Mouse (Mus musculus): ENCODE data around the gene Cks1b. TPM values are rescaled to one million over a fixed set of nuclear protein-coding genes. Genes with fewer than 3 reads are reported as not detected.

Gene Cks1b
- polyA plus RNA-seq, 1 experiment from 2014 or later = 315 TPM

DNA sequence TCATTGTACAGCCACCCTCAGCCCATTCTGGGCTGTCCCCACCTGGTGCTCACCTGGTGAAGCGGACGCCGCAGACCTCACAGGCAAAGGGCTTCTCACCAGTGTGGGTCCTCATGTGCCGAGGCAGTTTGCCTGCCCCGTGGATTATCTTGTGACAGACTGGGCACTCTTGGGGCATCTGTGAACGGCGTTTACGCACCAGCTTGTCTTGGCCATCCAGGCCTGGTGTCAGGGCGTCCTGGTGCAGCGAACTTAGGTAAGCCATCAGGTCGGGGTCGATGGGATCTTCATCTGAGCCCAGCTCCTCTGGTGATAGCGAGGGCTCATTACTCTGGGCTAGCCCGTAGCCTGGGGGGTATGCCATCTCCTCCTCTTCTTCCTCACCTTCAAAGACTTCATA is 37.9 kb downstream of the Cks1b start:
- no peak for TF ChIP-seq CTCF (IDR thresholded peaks at IDR 0.05; ENCODE audit: low read depth)
- no peak overlapping the region for H3K4me3 ChIP-seq (replicated peaks; ENCODE audit: low read depth, low read length)
- no peak for ATAC-seq (replicated peaks; ENCODE audit: low FRiP score, low read depth)
- no peak overlapping the region for H3K9ac ChIP-seq (ENCODE audit: low read depth, low read length)
- H3K27me3 ChIP-seq (ENCODE audit: insufficient read depth, low read length) = no peaks in the 10 kb centered on the region
- no peaks in the 10 kb centered on the region for H3K9me3 ChIP-seq (replicated peaks; ENCODE audit: low read length)
- 0 out of 2 replicates have a peak, but pooled peaks cover 12% of the 10 kb centered on the region for H3K36me3 ChIP-seq (ENCODE audit: insufficient read depth, low read length)
- H3K27ac ChIP-seq = no peak overlapping the region
- H3K4me1 ChIP-seq (replicated peaks; ENCODE audit: insufficient read depth, low read length) = peaks cover 4% of the 10 kb centered on the region; the same call in 1 of the 2 replicates
- H3K4me2 ChIP-seq (ENCODE audit: low read length) = no peak overlapping the region
- 95% methylated on average over 14 of the region's 14 CpGs for WGBS
- no peak for DNase-seq (ENCODE audit: low spot score)

DNA sequence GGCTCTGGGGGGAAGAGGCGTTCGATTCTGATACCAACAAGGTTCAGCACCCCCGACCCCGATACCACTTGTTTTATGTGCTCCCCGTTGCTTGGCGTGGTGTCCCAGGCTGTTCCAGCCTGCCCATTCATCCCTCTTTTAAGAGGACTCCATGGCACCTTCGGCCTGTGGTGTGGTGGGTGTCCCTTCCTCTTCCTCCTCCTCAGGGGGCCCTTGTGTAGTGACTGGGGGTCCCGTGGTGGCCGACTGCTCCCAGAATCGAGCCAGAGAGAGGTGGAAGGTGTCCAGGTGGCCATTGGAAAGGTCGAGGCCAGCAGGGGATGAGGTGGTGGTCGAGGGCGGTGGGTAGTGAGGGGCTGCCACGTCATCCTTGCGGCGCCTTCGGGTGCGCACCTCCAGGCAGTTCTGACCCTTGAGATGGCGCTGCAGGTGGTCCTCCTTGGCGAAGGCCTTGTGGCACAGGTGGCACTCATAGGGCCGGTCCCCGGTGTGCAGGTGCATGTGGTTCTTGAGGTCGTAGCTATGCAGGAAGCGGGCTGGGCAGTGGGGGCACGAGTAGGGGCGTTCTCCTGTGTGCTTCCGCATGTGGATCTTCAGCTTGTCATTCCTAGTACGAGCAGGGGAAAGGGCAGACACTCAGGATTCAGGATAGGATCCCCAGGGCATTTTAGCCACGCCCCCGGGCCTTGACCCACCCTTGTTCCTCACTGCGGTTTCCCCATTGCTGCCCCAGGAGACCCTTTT is 38.6 kb downstream of the Cks1b start:
- H3K27me3 ChIP-seq (ENCODE audit: insufficient read depth, low read length) = no peaks in the 10 kb centered on the region
- ATAC-seq (replicated peaks; ENCODE audit: low FRiP score, low read depth) = no peak
- no peak overlapping the region for H3K4me2 ChIP-seq (ENCODE audit: low read length)
- H3K36me3 ChIP-seq (ENCODE audit: insufficient read depth, low read length) = 0 out of 2 replicates have a peak, but pooled peaks cover 12% of the 10 kb centered on the region
- no peak overlapping the region for H3K9ac ChIP-seq (ENCODE audit: low read depth, low read length)
- no peak overlapping the region for H3K27ac ChIP-seq
- 0 out of 2 replicates have a peak overlapping the region, but pooled peaks have one; percentile 42 for H3K4me3 ChIP-seq (replicated peaks; ENCODE audit: low read depth, low read length)
- no peak for TF ChIP-seq CTCF (IDR thresholded peaks at IDR 0.05; ENCODE audit: low read depth)
- WGBS = 89% methylated on average over 28 of the region's 31 CpGs
- H3K4me1 ChIP-seq (replicated peaks; ENCODE audit: insufficient read depth, low read length) = peaks cover 4% of the 10 kb centered on the region; the same call in 1 of the 2 replicates
- no peak for DNase-seq (ENCODE audit: low spot score)
- no peaks in the 10 kb centered on the region for H3K9me3 ChIP-seq (replicated peaks; ENCODE audit: low read length)

DNA sequence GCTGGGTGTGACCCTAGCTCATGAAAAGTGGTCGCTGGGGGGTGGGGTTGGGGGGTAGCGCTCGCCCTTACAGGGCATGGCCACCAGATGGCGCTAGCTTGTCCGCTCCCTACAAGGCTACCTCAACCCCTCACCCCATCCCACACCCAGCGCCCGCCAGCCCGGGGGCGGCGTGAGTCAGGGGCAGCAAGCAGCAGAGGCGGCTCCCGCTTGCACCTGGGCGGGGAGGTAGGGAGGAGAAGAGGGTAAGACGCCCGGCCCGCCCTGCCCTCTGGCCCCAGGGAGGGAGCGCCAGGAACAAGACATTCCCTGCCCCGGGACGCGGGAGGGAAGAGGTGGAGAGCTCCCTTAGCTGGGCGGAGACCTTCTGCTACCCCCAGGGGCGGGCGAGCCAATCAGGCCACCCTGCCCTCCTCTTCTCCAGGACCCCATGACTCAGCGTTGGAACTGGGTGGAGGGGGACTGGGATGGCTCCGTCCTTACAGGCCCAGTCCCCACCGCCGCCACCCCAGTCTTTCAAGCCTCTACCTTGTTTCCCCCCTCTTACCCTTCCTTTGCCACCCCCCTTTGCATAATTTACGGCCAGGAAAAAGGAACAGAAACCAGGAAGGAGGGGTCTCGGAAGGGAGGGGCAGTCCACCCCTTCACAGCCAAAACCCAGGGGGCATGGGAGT is 39.7 kb downstream of the Cks1b start:
- Histone ChIP-seq H3K4me1 (replicated peaks; ENCODE audit: insufficient read depth, low read length) (peaks cover 4% of the 10 kb centered on the region; the same call in 1 of the 2 replicates), H3K4me2 (ENCODE audit: low read length) (peak overlapping the region; percentile 60), H3K36me3 (ENCODE audit: insufficient read depth, low read length) (0 out of 2 replicates have a peak, but pooled peaks cover 12% of the 10 kb centered on the region), H3K9me3 (replicated peaks; ENCODE audit: low read length) (no peaks in the 10 kb centered on the region), H3K4me3 (replicated peaks; ENCODE audit: low read depth, low read length) (peak overlapping the region; percentile 42), H3K27me3 (ENCODE audit: insufficient read depth, low read length) (no peaks in the 10 kb centered on the region), H3K9ac (ENCODE audit: low read depth, low read length) (peak overlapping the region; percentile 60), H3K27ac (peak overlapping the region; percentile 70)
- peak; percentile 92 for TF ChIP-seq CTCF (IDR thresholded peaks at IDR 0.05; ENCODE audit: low read depth)
- DNase-seq (ENCODE audit: low spot score) (peak; percentile 92), ATAC-seq (replicated peaks; ENCODE audit: low FRiP score, low read depth) (peak; percentile 88)
- 1% methylated on average over 27 of the region's 29 CpGs for WGBS

GRCm38 (mm10) chr3:89377831-89378230 is 40.4 kb downstream of the Cks1b start:
- ATAC-seq (replicated peaks; ENCODE audit: low FRiP score, low read depth) (no peak), DNase-seq (ENCODE audit: low spot score) (no peak)
- H3K9ac ChIP-seq (ENCODE audit: low read depth, low read length) = no peak overlapping the region
- H3K9me3 ChIP-seq (replicated peaks; ENCODE audit: low read length) = no peaks in the 10 kb centered on the region
- H3K4me3 ChIP-seq (replicated peaks; ENCODE audit: low read depth, low read length) = no peak overlapping the region
- H3K4me1 ChIP-seq (replicated peaks; ENCODE audit: insufficient read depth, low read length) = peaks cover 4% of the 10 kb centered on the region; the same call in 1 of the 2 replicates
- WGBS = 81% methylated on average over 4 of the region's 4 CpGs
- 0 out of 2 replicates have a peak, but pooled peaks cover 12% of the 10 kb centered on the region for H3K36me3 ChIP-seq (ENCODE audit: insufficient read depth, low read length)
- no peaks in the 10 kb centered on the region for H3K27me3 ChIP-seq (ENCODE audit: insufficient read depth, low read length)
- H3K4me2 ChIP-seq (ENCODE audit: low read length) = peak overlapping the region; percentile 60
- peak overlapping the region; percentile 70; the same call in 1 of the 2 replicates for H3K27ac ChIP-seq
- no peak for TF ChIP-seq CTCF (IDR thresholded peaks at IDR 0.05; ENCODE audit: low read depth)

- no peak overlapping the region for H3K4me2 ChIP-seq (ENCODE audit: low read length)
- no peaks in the 10 kb centered on the region for H3K36me3 ChIP-seq (ENCODE audit: insufficient read depth, low read length)
- DNase-seq (ENCODE audit: low spot score) (no peak), ATAC-seq (replicated peaks; ENCODE audit: low FRiP score, low read depth) (no peak)
- no peak for TF ChIP-seq CTCF (IDR thresholded peaks at IDR 0.05; ENCODE audit: low read depth)
- no peaks in the 10 kb centered on the region for H3K27me3 ChIP-seq (ENCODE audit: insufficient read depth, low read length)
- no peak overlapping the region for H3K27ac ChIP-seq
- no peak overlapping the region for H3K9ac ChIP-seq (ENCODE audit: low read depth, low read length)
- WGBS = 47% methylated on average over 5 of the region's 5 CpGs
- H3K4me3 ChIP-seq (replicated peaks; ENCODE audit: low read depth, low read length) = no peak overlapping the region
- peaks cover 4% of the 10 kb centered on the region; the same call in 1 of the 2 replicates for H3K4me1 ChIP-seq (replicated peaks; ENCODE audit: insufficient read depth, low read length)
- H3K9me3 ChIP-seq (replicated peaks; ENCODE audit: low read length) = no peaks in the 10 kb centered on the region
Observed at GRCm38 (mm10) chr3:89373581-89374231, 44.5 kb downstream of the Cks1b start.

- Histone ChIP-seq H3K4me1 (replicated peaks; ENCODE audit: insufficient read depth, low read length) (no peaks in the 10 kb centered on the region), H3K9ac (ENCODE audit: low read depth, low read length) (no peak overlapping the region), H3K4me2 (ENCODE audit: low read length) (no peak overlapping the region), H3K27me3 (ENCODE audit: insufficient read depth, low read length) (no peaks in the 10 kb centered on the region), H3K27ac (no peak overlapping the region), H3K4me3 (replicated peaks; ENCODE audit: low read depth, low read length) (no peak overlapping the region), H3K36me3 (ENCODE audit: insufficient read depth, low read length) (no peaks in the 10 kb centered on the region), H3K9me3 (replicated peaks; ENCODE audit: low read length) (no peaks in the 10 kb centered on the region)
- no peak for ATAC-seq (replicated peaks; ENCODE audit: low FRiP score, low read depth)
- WGBS = 47% methylated on average over 11 of the region's 11 CpGs
- no peak for TF ChIP-seq CTCF (IDR thresholded peaks at IDR 0.05; ENCODE audit: low read depth)
- no peak for DNase-seq (ENCODE audit: low spot score)
Observed at GRCm38 (mm10) chr3:89367338-89367737, 50.8 kb downstream of the Cks1b start.
